11 mouse cellular contexts compared by ENCODE assay signal in the genomic region with DNA sequence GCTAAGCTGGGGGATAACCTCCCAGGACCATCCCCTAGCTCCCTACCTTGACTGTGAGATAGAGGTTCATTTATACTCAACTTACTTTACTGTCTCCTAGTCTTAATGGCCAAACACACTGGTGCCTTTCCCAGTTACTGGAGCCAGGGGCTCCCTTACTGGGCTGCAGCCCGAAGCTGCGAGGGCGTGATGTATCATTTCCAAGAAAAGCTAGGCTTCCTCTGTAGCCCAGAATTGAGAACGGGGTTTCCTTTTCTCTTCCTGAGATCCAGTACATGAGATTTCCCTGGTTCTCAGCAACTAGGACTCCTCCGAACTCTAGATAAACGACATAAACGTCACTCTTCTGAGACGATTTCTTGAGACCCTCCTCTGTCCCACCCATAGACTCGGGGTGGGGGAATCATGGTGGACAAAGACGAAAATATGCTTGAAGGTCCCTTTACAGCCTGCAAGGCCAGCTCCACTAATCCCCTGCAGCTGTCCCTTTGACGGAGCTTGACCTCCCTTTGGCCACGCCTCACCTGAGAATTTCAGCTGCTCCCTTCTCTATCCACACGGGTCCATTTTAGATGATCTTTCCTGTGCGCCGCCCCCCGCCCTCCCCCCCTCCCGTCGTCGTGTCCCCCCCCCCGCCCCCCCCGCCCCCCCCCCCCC. TPM values are rescaled to one million over a fixed set of nuclear protein-coding genes. Genes with fewer than 3 reads are reported as not detected.
DNase-seq lines count a peak whose midpoint lies in the region; ATAC-seq and TF ChIP-seq lines count a peak whose summit lies in the region.
"Had no signal": no experiment of that assay in that cellular context is flagged by ENCODE, and none has a peak within 500 bp of the region (broad histone marks: within the 10 kb centered on the region; RNA-seq: fewer than 3 reads in every experiment).

No protein-coding gene starts in this region.

- 0 out of 2 replicates have a peak overlapping the region, but pooled peaks have one; percentile 2 for H3K27ac ChIP-seq in heart, postnatal 0 days (ENCODE audit: low read depth)
- H3K27ac ChIP-seq in midbrain, postnatal 0 days (ENCODE audit: low read depth, low read length): no peak overlapping the region
- H3K27ac ChIP-seq: macrophage had no signal

- no peak overlapping the region for H3K9ac ChIP-seq in heart, postnatal 0 days (replicated peaks; ENCODE audit: low read depth, low read length)
- no peak overlapping the region for H3K9ac ChIP-seq in midbrain, postnatal 0 days (replicated peaks; ENCODE audit: low read length, poor library complexity, severe bottlenecking)

- no peak for TF ChIP-seq CTCF in lung, adult 2 months (IDR thresholded peaks at IDR 0.05; ENCODE audit: insufficient read depth, low read length)
- TF ChIP-seq CTCF in heart, postnatal 0 days (IDR thresholded peaks at IDR 0.05; ENCODE audit: low read depth): no peak
- no peak for TF ChIP-seq CTCF in midbrain, postnatal 0 days (IDR thresholded peaks at IDR 0.05)

- H3K9me3 ChIP-seq in heart, postnatal 0 days (replicated peaks; ENCODE audit: control insufficient read depth, low read length): no peaks in the 10 kb centered on the region
- H3K9me3 ChIP-seq in midbrain, postnatal 0 days (ENCODE audit: low read length): no peaks in the 10 kb centered on the region

- H3K4me1 ChIP-seq in lung, adult 2 months (ENCODE audit: control insufficient read depth, insufficient read depth, low read length): no peaks in the 10 kb centered on the region
- no peaks in the 10 kb centered on the region; the same call in 1 of the 2 replicates for H3K4me1 ChIP-seq in heart, postnatal 0 days (ENCODE audit: control insufficient read depth, insufficient read depth)
- H3K4me1 ChIP-seq in midbrain, postnatal 0 days (ENCODE audit: insufficient read depth, low read length): no peaks in the 10 kb centered on the region

- no peak for DNase-seq in frontal cortex, postnatal 14 days (ENCODE audit: low spot score in 2 of 2)
- DNase-seq in lung, adult 2 months: no peak
- no peak for DNase-seq in lung, adult 18-20 months
- no peak for DNase-seq in heart, postnatal 0 days (ENCODE audit: low spot score)
- DNase-seq in midbrain, postnatal 0 days (ENCODE audit: low spot score): no peak
- DNase-seq in MN1 (ENCODE audit: low spot score): no peak
- no peak for DNase-seq in adrenal gland, adult (ENCODE audit: inconsistent age in 2 of 2, low spot score in 1 of 2)

- peak overlapping the region; percentile 51 for H3K4me2 ChIP-seq in heart, postnatal 0 days (ENCODE audit: low read depth, low read length)
- peak overlapping the region; percentile 34 for H3K4me2 ChIP-seq in midbrain, postnatal 0 days (ENCODE audit: low read depth, low read length, poor library complexity, severe bottlenecking)

- H3K4me3 ChIP-seq in lung, adult 2 months (replicated peaks; ENCODE audit: extremely low read depth, low read depth, low read length): peak overlapping the region; percentile 41
- peak overlapping the region; percentile 18; the same call in 1 of the 2 replicates for H3K4me3 ChIP-seq in heart, postnatal 0 days (ENCODE audit: low read depth, low read length)
- no peak overlapping the region for H3K4me3 ChIP-seq in midbrain, postnatal 0 days (ENCODE audit: low read depth, low read length)

- WGBS in lung, adult 2 months: 45% methylated on average over 14 of the region's 21 CpGs
- WGBS in heart, postnatal 0 days: 36% methylated on average over 16 of the region's 21 CpGs
- WGBS in midbrain, postnatal 0 days: 35% methylated on average over 14 of the region's 21 CpGs

- ATAC-seq in frontal cortex, adult (ENCODE audit: low TSS enrichment): peak; percentile 89
- no peak for ATAC-seq in heart, postnatal 0 days (ENCODE audit: insufficient read depth, low read depth)
- no peak for ATAC-seq in midbrain, postnatal 0 days (ENCODE audit: low FRiP score)
- ATAC-seq: activated CD4-positive, CD25-positive, alpha-beta regulatory T cell, adult 4 months; inflammation-experienced regulatory T-cells, adult 6 months had no signal

- no peak for TF ChIP-seq POLR2A in lung, adult 2 months (IDR thresholded peaks at IDR 0.05; ENCODE audit: borderline replicate concordance, extremely low read depth, low read depth, low read length)

- TF ChIP-seq EP300 in heart, postnatal 0 days (IDR thresholded peaks at IDR 0.05; ENCODE audit: low read depth): no peak

- no peaks in the 10 kb centered on the region for H3K36me3 ChIP-seq in heart, postnatal 0 days (replicated peaks; ENCODE audit: control insufficient read depth, insufficient read depth, low read length)
- no peaks in the 10 kb centered on the region for H3K36me3 ChIP-seq in midbrain, postnatal 0 days (ENCODE audit: insufficient read depth, low read length)

- no peaks in the 10 kb centered on the region for H3K27me3 ChIP-seq in heart, postnatal 0 days (ENCODE audit: control insufficient read depth, insufficient read depth, low read length)
- no peaks in the 10 kb centered on the region for H3K27me3 ChIP-seq in midbrain, postnatal 0 days (ENCODE audit: insufficient read depth, low read length)

RNA-seq across cellular contexts. Expression of gene Laptm4a, which starts 28.5 kb away (rescaled TPM):
- polyA plus RNA-seq in lung, adult 2 months (2012; rRNA removed): 330 and 363 TPM in 2 replicates
- total RNA-seq in heart, postnatal 0 days (2014; rRNA removed; ENCODE audit: low replicate concordance): 365 and 397 TPM in 2 replicates
- polyA plus RNA-seq in heart, postnatal 0 days (2015; fragmentation: Nextera tagmentation; extraction: Ambion mirVana): 356 and 358 TPM in 2 replicates
- 165 and 177 TPM in 2 replicates for total RNA-seq in midbrain, postnatal 0 days (2014; rRNA removed)
- polyA plus RNA-seq in midbrain, postnatal 0 days (2015; fragmentation: Nextera tagmentation; extraction: Ambion mirVana): 225 TPM in 2 replicates

RNA-seq across cellular contexts. Expression of gene Matn3, which starts 54.7 kb away (rescaled TPM):
- polyA plus RNA-seq in lung, adult 2 months (2012; rRNA removed): 0.07 TPM in 1 of 2 replicates, not detected in the other
- 0.12 TPM in 1 of 2 replicates, not detected in the other for total RNA-seq in heart, postnatal 0 days (2014; rRNA removed; ENCODE audit: low replicate concordance)
- 0.05 and 0.07 TPM in 2 replicates for polyA plus RNA-seq in heart, postnatal 0 days (2015; fragmentation: Nextera tagmentation; extraction: Ambion mirVana)
- 0.33 and 0.38 TPM in 2 replicates for total RNA-seq in midbrain, postnatal 0 days (2014; rRNA removed)
- 0.11 and 0.29 TPM in 2 replicates for polyA plus RNA-seq in midbrain, postnatal 0 days (2015; fragmentation: Nextera tagmentation; extraction: Ambion mirVana)
- polyA plus RNA-seq: activated CD4-positive, CD25-positive, alpha-beta regulatory T cell, adult 4 months; inflammation-experienced regulatory T-cells, adult 6 months; macrophage had no signal
